Mouse (Mus musculus) limb, embryonic 10.5 days (tissue): ENCODE results near the gene Aldh1a1. TPM values are rescaled to one million over a fixed set of nuclear protein-coding genes. Genes with fewer than 3 reads are reported as not detected.

Experiments used
- DNase-seq: peaks from one replicate; pipeline ENCODE4 v3.0.0-alpha.2; 2017; ENCODE audit warnings: low spot score
- H3K27ac ChIP-seq: fragments of 300-500 bp; sonication (generic); 2 replicates; pipeline ENCODE4 v1.5.1; 2016; ENCODE audit warnings: mild to moderate bottlenecking
- H3K27me3 ChIP-seq: fragments of 300-500 bp; sonication (generic); 2 replicates; pipeline ENCODE4 v1.6.1; 2016; ENCODE audit warnings: low read depth, mild to moderate bottlenecking; ENCODE audit not compliant: poor library complexity, severe bottlenecking
- H3K36me3 ChIP-seq: fragments of 300-500 bp; sonication (generic); 2 replicates; pipeline ENCODE4 v1.6.1; 2016; ENCODE audit warnings: mild to moderate bottlenecking, moderate library complexity
- H3K4me1 ChIP-seq: fragments of 300-500 bp; sonication (generic); 2 replicates; pipeline ENCODE4 v1.6.1; 2016
- H3K4me3 ChIP-seq: fragments of 300-500 bp; sonication (generic); 2 replicates; pipeline ENCODE4 v1.5.1; 2016; ENCODE audit warnings: mild to moderate bottlenecking, moderate library complexity
- H3K9me3 ChIP-seq: fragments of 300-500 bp; sonication (generic); replicated peaks from 2 replicates; pipeline ENCODE4 v1.6.1; 2016; ENCODE audit warnings: mild to moderate bottlenecking
- WGBS: fragments of 180-500 bp; shearing (Covaris S2); methylation state at CpG from one replicate; pipeline ENCODE4 v1.1.7; 2016; 5-methylcytosine and 5-hydroxymethylcytosine counted together
- polyA plus RNA-seq: library from polyadenylated mRNA; unstranded; fragments of >200 nt; fragmentation: Nextera tagmentation; extraction: Ambion mirVana; gene quantifications from 2 replicates; pipeline ENCODE4 v1.2.1, GENCODE M21; 2016

The Aldh1a1 gene
- 0.20 and 0.23 TPM in 2 replicates for polyA plus RNA-seq

DNA sequence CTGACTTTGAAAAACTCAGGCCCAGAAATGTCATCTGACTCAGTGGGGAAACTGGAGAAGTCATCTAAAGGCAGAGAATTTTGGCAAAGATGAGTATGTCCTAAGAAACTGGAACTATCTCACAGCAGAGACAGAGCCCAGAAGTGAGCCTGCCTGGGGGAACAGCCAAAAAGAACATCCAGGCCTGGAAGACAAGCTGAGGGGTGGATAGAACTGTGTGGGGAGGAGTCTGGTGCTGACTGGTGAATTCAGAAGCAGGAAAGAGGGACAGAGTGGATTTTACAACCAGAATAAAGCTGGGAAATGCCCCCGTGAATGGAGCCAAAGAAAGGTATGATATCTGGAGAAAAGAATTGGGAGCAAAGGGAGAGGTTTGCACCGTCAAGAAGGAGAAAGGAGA is at the start of gene Aldh1a1:
Aldh1a1 (plus strand) TSS at position 225 of the 400 bp plus-strand sequence.
- Histone ChIP-seq H3K9me3 (no peaks in the 10 kb centered on the region), H3K4me3 (no peak within 1 kb of the TSS), H3K27ac (no peak within 1 kb of the TSS), H3K4me1 (no peaks in the 10 kb centered on the region), H3K27me3 (no peaks in the 10 kb centered on the region), H3K36me3 (no peaks in the 10 kb centered on the region)
- WGBS, result 79% methylated on average over 2 of the region's 2 CpGs
- no peak for DNase-seq

DNA sequence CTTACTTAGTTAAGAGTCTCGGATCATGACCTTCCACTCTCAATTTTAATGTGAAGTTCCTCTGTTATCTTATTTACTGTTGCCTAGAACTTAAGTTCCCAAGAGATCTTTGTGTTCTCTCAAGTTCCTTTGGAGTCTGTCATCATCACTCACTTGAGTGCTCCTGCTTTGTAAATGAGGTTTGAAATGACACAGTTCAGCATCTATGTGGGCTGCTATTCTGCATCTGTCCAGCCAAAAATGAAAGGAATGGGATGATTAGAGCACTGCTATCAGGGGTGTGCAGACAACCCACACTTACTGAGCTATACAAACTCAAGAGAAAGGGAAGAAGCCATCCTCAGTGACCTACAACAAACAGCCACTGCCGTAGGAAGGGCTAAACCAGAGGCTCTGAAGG is 44.7 kb upstream of the Aldh1a1 start:
- WGBS, result 76% methylated on average over 2 of the region's 2 CpGs
- Histone ChIP-seq H3K27ac (no peak overlapping the region), H3K27me3 (no peaks in the 10 kb centered on the region), H3K9me3 (no peaks in the 10 kb centered on the region), H3K4me3 (no peak overlapping the region), H3K36me3 (no peaks in the 10 kb centered on the region), H3K4me1 (no peaks in the 10 kb centered on the region)
- no peak for DNase-seq

GRCm38 (mm10) chr19:20449546-20449945 is 43.0 kb upstream of the Aldh1a1 start:
- H3K9me3 ChIP-seq, result no peaks in the 10 kb centered on the region
- H3K27ac ChIP-seq, result no peak overlapping the region
- no peak for DNase-seq
- no peaks in the 10 kb centered on the region for H3K27me3 ChIP-seq
- no peaks in the 10 kb centered on the region for H3K4me1 ChIP-seq
- no peaks in the 10 kb centered on the region for H3K36me3 ChIP-seq
- no peak overlapping the region for H3K4me3 ChIP-seq

DNA sequence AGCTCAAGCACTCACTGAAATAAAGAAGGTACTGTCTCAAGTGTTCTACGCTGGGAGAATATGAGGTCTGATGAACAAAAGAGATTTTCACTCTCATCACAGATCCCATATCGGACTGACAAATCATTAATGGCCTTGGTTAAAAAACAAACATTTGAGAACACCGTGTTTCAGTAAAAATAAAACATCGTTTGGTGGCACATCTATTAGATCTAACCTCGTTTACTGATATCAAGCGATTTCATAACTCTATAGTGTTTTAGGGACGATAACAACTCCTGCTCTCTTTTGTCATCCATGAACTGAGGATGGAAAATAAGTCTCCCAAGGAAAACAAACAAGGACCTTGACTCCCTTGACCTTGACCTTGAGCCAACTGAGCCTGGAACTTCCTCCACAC is 41.5 kb upstream of the Aldh1a1 start:
- no peaks in the 10 kb centered on the region for H3K4me1 ChIP-seq
- no peaks in the 10 kb centered on the region for H3K9me3 ChIP-seq
- 91% methylated on average over 7 of the region's 7 CpGs for WGBS
- no peaks in the 10 kb centered on the region for H3K27me3 ChIP-seq
- no peaks in the 10 kb centered on the region for H3K36me3 ChIP-seq
- H3K4me3 ChIP-seq, result no peak overlapping the region
- no peak for DNase-seq
- H3K27ac ChIP-seq, result no peak overlapping the region

DNA sequence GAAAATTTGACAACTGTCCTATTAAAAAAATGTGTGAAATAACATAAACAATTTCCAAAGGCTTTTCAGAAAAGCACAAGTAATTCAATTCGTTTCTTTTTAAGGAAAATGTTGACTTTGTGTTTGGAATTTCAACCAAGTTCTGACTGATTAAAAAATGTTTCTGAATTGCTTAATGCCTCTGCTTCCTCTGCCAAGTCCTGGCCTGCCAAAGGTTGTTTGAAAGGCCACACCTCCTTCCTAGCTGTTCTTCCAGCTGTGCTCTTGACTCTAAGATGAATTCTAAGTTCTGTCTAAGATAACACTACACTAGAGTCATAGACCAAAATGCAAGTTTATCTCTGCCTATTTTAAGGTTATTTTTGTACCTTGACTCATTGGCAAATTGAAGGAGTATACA is 8.0 kb upstream of the Aldh1a1 start:
- H3K4me3 ChIP-seq, result no peak overlapping the region
- H3K27ac ChIP-seq, result no peak overlapping the region
- no peaks in the 10 kb centered on the region for H3K27me3 ChIP-seq
- no peaks in the 10 kb centered on the region for H3K9me3 ChIP-seq
- no peaks in the 10 kb centered on the region for H3K36me3 ChIP-seq
- no peak for DNase-seq
- WGBS, result 90% methylated on average over 1 of the region's 1 CpGs
- no peaks in the 10 kb centered on the region for H3K4me1 ChIP-seq

GRCm38 (mm10) chr19:20491950-20492349 is 565 bp upstream of the Aldh1a1 start:
- 77% methylated on average over 4 of the region's 4 CpGs for WGBS
- no peaks in the 10 kb centered on the region for H3K4me1 ChIP-seq

GRCm38 (mm10) chr19:20496476-20496875 is 4.0 kb downstream of the Aldh1a1 start:
- H3K9me3 ChIP-seq, result no peaks in the 10 kb centered on the region
- no peak overlapping the region for H3K27ac ChIP-seq

More at GRCm38 (mm10) chr19:20491950-20492349, 565 bp upstream of the Aldh1a1 start:
- Histone ChIP-seq H3K9me3 (no peaks in the 10 kb centered on the region), H3K36me3 (no peaks in the 10 kb centered on the region), H3K27ac (no peak overlapping the region), H3K27me3 (no peaks in the 10 kb centered on the region), H3K4me3 (no peak overlapping the region)
- no peak for DNase-seq

GRCm38 (mm10) chr19:20505359-20505758 is 12.8 kb downstream of the Aldh1a1 start:
- H3K9me3 ChIP-seq, result no peaks in the 10 kb centered on the region
- no peaks in the 10 kb centered on the region for H3K36me3 ChIP-seq
- H3K4me3 ChIP-seq, result no peak overlapping the region
- H3K27me3 ChIP-seq, result no peaks in the 10 kb centered on the region
- no peak overlapping the region for H3K27ac ChIP-seq
- no peak for DNase-seq
- H3K4me1 ChIP-seq, result no peaks in the 10 kb centered on the region

More at GRCm38 (mm10) chr19:20496476-20496875, 4.0 kb downstream of the Aldh1a1 start:
- H3K36me3 ChIP-seq, result no peaks in the 10 kb centered on the region
- H3K4me3 ChIP-seq, result no peak overlapping the region
- H3K27me3 ChIP-seq, result no peaks in the 10 kb centered on the region
- no peak for DNase-seq
- H3K4me1 ChIP-seq, result no peaks in the 10 kb centered on the region

DNA sequence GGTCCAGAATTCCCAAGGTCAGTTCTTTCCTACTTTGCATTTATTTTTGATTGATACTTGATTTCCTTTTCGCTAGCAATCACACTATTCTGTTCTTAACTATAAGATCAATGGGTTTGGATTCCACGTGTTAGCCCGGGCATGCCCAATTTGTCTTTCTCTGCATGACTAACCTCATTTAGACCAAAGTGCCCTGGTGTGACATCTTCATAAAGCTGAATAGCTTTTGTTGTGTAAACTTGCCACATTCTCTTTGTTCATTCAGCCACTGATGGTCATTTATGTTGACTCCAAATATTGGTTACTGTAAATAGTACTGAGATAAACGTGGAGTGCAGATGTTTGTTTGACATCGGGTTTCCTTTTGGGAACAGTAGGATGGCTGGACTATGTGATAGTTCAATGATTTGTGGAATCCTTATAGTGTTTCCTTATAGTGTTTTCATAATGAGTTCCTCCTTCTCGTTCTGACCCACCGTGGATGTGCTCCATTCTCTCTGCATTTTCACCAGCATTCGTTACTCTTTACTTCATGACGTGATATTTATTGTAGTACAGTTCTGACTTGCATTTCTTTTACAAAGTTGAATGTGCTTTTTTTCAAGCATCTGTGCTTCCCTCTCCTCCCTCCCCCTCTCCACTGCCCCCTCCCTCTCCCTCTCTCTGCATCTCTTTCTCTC is 14.6 kb downstream of the Aldh1a1 start:
- H3K4me3 ChIP-seq, result no peak overlapping the region
- 72% methylated on average over 9 of the region's 9 CpGs for WGBS
- H3K27ac ChIP-seq, result no peak overlapping the region
- H3K36me3 ChIP-seq, result no peaks in the 10 kb centered on the region
- H3K4me1 ChIP-seq, result no peaks in the 10 kb centered on the region
- no peaks in the 10 kb centered on the region for H3K27me3 ChIP-seq
- no peaks in the 10 kb centered on the region for H3K9me3 ChIP-seq
- no peak for DNase-seq

DNA sequence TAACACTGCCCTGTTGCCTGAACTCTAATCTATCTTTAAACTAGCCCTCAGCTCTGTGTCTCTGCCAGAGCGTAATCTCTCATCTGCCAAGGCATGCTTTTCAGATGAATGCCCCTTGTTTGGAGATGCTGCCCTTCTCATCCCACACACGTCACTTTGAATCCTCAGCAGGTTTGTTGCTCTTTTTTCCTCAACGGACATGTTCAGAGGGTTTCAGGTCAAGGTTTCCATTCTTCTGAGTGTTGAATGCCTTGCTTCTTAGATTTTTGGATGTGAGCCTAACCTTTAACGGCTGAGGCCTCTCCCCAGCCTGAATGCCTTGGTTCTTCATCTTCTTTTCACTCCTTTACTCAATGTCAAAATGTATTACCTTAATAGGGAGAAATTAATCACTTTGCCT is 16.1 kb downstream of the Aldh1a1 start:
- H3K9me3 ChIP-seq, result no peaks in the 10 kb centered on the region
- H3K27me3 ChIP-seq, result no peaks in the 10 kb centered on the region
- no peak overlapping the region for H3K4me3 ChIP-seq
- WGBS, result 43% methylated on average over 4 of the region's 4 CpGs
- H3K27ac ChIP-seq, result no peak overlapping the region
- H3K4me1 ChIP-seq, result no peaks in the 10 kb centered on the region
- DNase-seq, result no peak
- H3K36me3 ChIP-seq, result no peaks in the 10 kb centered on the region

DNA sequence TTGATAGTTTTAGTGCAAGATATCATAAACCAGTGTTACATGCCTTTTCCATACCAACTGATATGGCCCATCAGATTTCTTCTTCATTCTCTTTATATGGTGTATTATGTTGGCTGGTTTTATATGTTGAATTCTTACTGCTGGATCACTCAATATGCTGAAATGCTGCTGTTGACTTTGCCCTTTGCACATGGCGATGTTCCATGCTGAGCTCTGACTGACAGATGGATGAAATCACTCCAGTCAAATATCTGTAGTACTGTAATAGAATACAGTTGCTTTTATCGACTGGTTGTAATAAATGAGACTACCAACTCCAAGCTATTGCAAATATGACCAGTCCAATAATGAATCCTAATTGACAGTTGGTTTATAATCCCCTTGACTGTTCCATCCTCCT is 19.5 kb downstream of the Aldh1a1 start:
- DNase-seq, result no peak
- Histone ChIP-seq H3K4me3 (no peak overlapping the region), H3K27me3 (no peaks in the 10 kb centered on the region), H3K36me3 (no peaks in the 10 kb centered on the region), H3K9me3 (no peaks in the 10 kb centered on the region), H3K27ac (no peak overlapping the region), H3K4me1 (no peaks in the 10 kb centered on the region)
- 95% methylated on average over 2 of the region's 2 CpGs for WGBS

DNA sequence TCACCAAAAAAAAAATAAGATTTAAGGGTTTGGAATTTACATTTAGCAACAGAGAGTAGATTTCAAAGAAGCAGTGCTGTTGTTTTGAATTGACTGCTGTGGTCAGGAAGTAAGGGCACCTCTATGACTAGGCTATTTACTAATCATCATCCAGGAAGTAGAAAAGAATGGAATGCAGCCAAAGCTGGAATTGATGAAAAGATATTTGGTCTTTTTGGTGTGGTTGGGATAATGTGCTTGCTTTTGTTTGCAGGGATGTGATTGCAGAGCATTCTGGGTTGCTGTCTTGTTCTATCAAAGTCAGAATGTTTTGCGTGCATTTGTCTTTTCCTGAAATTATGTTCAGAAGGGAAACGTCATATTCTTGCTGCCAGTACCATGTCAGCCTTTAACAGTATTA is 20.7 kb downstream of the Aldh1a1 start:
- Histone ChIP-seq H3K27ac (no peak overlapping the region), H3K36me3 (no peaks in the 10 kb centered on the region), H3K9me3 (no peaks in the 10 kb centered on the region), H3K4me3 (no peak overlapping the region), H3K4me1 (no peaks in the 10 kb centered on the region), H3K27me3 (no peaks in the 10 kb centered on the region)
- WGBS, result 87% methylated on average over 2 of the region's 2 CpGs
- no peak for DNase-seq

- WGBS, result 63% methylated on average over 6 of the region's 6 CpGs
- H3K9me3 ChIP-seq, result no peaks in the 10 kb centered on the region
- H3K27me3 ChIP-seq, result no peaks in the 10 kb centered on the region
- no peak overlapping the region for H3K27ac ChIP-seq
- no peak overlapping the region for H3K4me3 ChIP-seq
- no peak for DNase-seq
- H3K36me3 ChIP-seq, result no peaks in the 10 kb centered on the region
- H3K4me1 ChIP-seq, result no peaks in the 10 kb centered on the region
Measured at GRCm38 (mm10) chr19:20513688-20514361, 21.3 kb downstream of the Aldh1a1 start.
